Mouse (Mus musculus): ENCODE results near the gene Rnf212b.

DNA sequence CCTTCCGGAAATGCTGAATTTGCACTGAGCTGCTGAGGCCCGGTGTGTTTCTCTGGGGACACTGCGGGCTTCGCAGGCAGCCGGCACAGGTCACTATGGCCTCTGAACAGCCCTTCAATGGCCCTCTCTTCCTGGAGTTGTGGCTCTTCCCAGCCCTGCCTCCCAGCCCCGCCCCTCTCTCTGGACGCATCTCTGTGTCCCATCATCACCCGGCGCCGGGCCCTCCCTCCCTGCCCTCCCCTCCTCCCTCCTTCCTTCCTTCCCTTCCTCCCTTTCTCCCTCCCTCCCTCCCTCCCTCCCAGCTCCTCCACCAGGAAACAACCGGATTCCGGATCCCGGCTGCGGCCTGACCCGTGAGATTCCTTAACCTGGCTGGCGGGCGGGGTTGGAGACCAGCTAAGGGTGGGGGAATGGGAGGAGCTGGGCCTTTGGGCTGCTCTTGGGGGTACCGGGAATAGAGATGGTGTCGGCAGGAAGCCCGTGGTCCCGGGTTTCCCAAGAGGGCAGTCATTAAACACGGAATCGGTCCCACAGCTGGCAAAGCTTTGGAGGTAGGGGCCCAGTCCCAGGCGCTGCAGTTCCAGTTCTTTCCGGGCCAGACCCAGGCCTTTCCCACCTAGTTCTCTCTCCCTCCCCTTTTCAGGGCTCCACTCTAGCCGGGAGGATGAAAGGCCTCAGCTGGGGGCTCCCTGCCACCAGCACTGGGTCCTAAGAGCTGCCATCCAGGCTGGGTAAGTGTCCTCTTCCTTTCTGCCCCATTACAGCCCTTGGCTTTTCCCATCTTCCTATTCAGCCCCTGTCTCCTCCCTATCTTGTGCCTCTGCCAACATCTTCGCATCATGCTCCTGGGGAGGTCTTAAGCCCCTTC is 69.4 kb downstream of the Rnf212b start, which contains the start of the genes Bcl2l2 and Gm20521:
- TF ChIP-seq CTCF (IDR thresholded peaks at IDR 0.05; ENCODE audit: control insufficient read depth, insufficient read depth, low read length) (no peak), POLR2A (IDR thresholded peaks at IDR 0.05; ENCODE audit: borderline replicate concordance, control insufficient read depth, low read depth, low read length) (peak; percentile 60; the same call in 1 of the 2 replicates)

Data from bone marrow, adult 2 months (tissue).